Mouse (Mus musculus) midbrain, embryonic 14.5 days (tissue): ENCODE measurements around the gene Nup188. TPM values are rescaled to one million over a fixed set of nuclear protein-coding genes. Genes with fewer than 3 reads are reported as not detected.

ENCODE experiments used
- ATAC-seq: fragments of 200-750 bp; cut with Nextera tagmentation; 2 replicates; pipeline ENCODE4 v1.8.0; 2017; ENCODE audit warnings: moderate number of reproducible peaks, moderate library complexity; ENCODE audit not compliant: low FRiP score, low TSS enrichment
- DNase-seq: peaks from one replicate; pipeline ENCODE4 v3.0.0-alpha.2; 2015
- H3K27ac ChIP-seq: fragments of 300-500 bp; sonication (generic); replicated peaks from 2 replicates; pipeline ENCODE4 v1.5.1; 2014; ENCODE audit warnings: mild to moderate bottlenecking, low read depth, low read length, moderate library complexity
- H3K27me3 ChIP-seq: fragments of 300-500 bp; sonication (generic); 2 replicates; pipeline ENCODE4 v1.6.1; 2014; ENCODE audit warnings: low read length, control low read depth, mixed read lengths; ENCODE audit not compliant: control insufficient read depth, insufficient read depth
- H3K36me3 ChIP-seq: fragments of 300-500 bp; sonication (generic); 2 replicates; pipeline ENCODE4 v1.6.1; 2014; ENCODE audit warnings: low read length, control low read depth; ENCODE audit not compliant: control insufficient read depth, insufficient read depth
- H3K4me1 ChIP-seq: fragments of 300-500 bp; sonication (generic); 2 replicates; pipeline ENCODE4 v1.6.1; 2014; ENCODE audit warnings: mild to moderate bottlenecking, antibody characterized with exemption, low read length, control low read depth; ENCODE audit not compliant: control insufficient read depth, insufficient read depth
- H3K4me2 ChIP-seq: fragments of 300-500 bp; sonication (generic); 2 replicates; pipeline ENCODE4 v1.6.1; 2014; ENCODE audit warnings: mild to moderate bottlenecking, low read length, moderate library complexity
- H3K4me3 ChIP-seq: fragments of 300-500 bp; sonication (generic); replicated peaks from 2 replicates; pipeline ENCODE4 v1.5.1; 2014; ENCODE audit warnings: low read depth, low read length
- H3K9ac ChIP-seq: fragments of 300-500 bp; sonication (generic); replicated peaks from 2 replicates; pipeline ENCODE4 v1.6.1; 2014; ENCODE audit warnings: mild to moderate bottlenecking, low read length, moderate library complexity
- H3K9me3 ChIP-seq: fragments of 300-500 bp; sonication (generic); 2 replicates; pipeline ENCODE4 v1.6.1; 2016; ENCODE audit warnings: low read length, control low read depth, mixed read lengths; ENCODE audit not compliant: control insufficient read depth
- WGBS: fragments of 180-500 bp; shearing (Covaris S2); extraction: QIAGEN DNeasy Blood & Tissue Kit; methylation state at CpG from one replicate; pipeline ENCODE4 v1.1.7; 2014; 5-methylcytosine and 5-hydroxymethylcytosine counted together
- polyA plus RNA-seq: library from polyadenylated mRNA; unstranded; fragments of >200 nt; fragmentation: Nextera tagmentation; extraction: Ambion mirVana; gene quantifications from 2 replicates; pipeline ENCODE4 v1.2.1, GENCODE M21; 2014

Gene Nup188
- polyA plus RNA-seq, 1 experiment from 2014 or later, result 26.0 TPM

GRCm38 (mm10) chr2:30253809-30254208 is 32.4 kb upstream of the Nup188 start:
- Histone ChIP-seq H3K36me3 (peaks cover 79% of the 10 kb centered on the region), H3K4me1 (no peaks in the 10 kb centered on the region), H3K27ac (no peak overlapping the region), H3K9ac (no peak overlapping the region), H3K4me2 (no peak overlapping the region), H3K9me3 (no peaks in the 10 kb centered on the region), H3K27me3 (no peaks in the 10 kb centered on the region), H3K4me3 (no peak overlapping the region)
- no peak for DNase-seq
- 86% methylated on average over 5 of the region's 5 CpGs for WGBS
- no peak for ATAC-seq

DNA sequence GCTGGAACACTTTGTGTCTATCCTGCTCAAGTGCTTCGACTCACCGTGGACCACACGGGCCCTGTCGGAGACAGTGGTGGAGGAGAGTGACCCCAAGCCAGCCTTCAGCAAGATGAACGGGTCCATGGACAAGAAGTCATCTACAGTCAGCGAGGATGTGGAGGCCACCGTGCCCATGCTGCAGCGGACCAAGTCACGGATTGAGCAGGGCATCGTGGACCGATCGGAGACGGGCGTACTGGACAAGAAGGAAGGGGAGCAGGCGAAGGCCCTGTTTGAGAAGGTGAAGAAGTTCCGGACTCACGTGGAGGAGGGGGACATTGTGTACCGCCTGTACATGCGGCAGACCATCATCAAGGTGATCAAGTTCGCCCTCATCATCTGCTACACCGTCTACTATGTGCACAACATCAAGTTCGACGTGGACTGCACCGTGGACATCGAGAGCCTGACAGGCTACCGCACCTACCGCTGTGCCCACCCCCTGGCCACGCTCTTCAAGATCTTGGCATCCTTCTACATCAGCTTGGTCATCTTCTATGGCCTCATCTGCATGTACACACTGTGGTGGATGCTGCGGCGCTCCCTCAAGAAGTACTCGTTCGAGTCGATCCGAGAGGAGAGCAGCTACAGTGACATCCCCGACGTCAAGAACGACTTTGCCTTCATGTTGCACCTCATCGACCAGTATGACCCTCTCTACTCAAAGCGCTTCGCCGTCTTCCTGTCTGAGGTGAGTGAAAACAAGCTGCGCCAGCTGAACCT is 30.4 kb upstream of the Nup188 start:
- no peak overlapping the region for H3K9ac ChIP-seq
- no peak for ATAC-seq
- H3K27me3 ChIP-seq, result no peaks in the 10 kb centered on the region
- no peak overlapping the region for H3K4me3 ChIP-seq
- H3K27ac ChIP-seq, result no peak overlapping the region
- no peaks in the 10 kb centered on the region for H3K4me1 ChIP-seq
- H3K9me3 ChIP-seq, result no peaks in the 10 kb centered on the region
- 98% methylated on average over 42 of the region's 42 CpGs for WGBS
- peaks cover 81% of the 10 kb centered on the region for H3K36me3 ChIP-seq
- DNase-seq, result no peak
- H3K4me2 ChIP-seq, result no peak overlapping the region

DNA sequence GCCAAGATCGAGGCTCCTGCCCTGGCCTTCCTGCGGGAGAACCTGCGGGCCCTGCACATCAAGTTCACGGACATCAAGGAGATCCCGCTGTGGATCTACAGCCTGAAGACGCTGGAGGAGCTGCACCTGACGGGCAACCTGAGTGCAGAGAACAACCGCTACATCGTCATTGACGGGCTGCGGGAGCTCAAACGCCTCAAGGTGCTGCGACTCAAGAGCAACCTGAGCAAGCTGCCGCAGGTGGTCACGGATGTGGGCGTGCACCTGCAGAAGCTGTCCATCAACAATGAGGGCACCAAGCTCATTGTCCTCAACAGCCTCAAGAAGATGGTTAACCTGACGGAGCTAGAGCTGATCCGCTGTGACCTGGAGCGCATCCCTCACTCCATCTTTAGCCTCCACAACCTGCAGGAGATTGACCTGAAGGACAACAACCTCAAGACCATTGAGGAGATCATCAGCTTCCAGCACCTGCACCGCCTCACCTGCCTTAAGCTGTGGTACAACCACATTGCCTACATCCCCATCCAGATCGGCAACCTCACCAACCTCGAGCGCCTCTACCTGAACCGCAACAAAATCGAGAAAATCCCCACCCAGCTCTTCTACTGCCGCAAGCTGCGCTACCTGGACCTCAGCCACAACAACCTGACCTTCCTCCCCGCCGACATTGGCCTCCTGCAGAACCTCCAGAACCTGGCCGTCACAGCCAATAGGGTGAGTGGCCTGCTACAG is 29.4 kb upstream of the Nup188 start:
- Histone ChIP-seq H3K27me3 (no peaks in the 10 kb centered on the region), H3K36me3 (peaks cover 85% of the 10 kb centered on the region), H3K27ac (no peak overlapping the region), H3K4me3 (no peak overlapping the region), H3K4me2 (no peak overlapping the region), H3K9me3 (no peaks in the 10 kb centered on the region), H3K4me1 (no peaks in the 10 kb centered on the region), H3K9ac (no peak overlapping the region)
- DNase-seq (no peak), ATAC-seq (no peak)
- 96% methylated on average over 30 of the region's 30 CpGs for WGBS

GRCm38 (mm10) chr2:30257699-30258460 is 28.3 kb upstream of the Nup188 start:
- Histone ChIP-seq H3K27ac (no peak overlapping the region), H3K9ac (no peak overlapping the region), H3K27me3 (no peaks in the 10 kb centered on the region), H3K4me3 (no peak overlapping the region), H3K36me3 (peaks cover 84% of the 10 kb centered on the region), H3K4me1 (no peaks in the 10 kb centered on the region), H3K4me2 (no peak overlapping the region), H3K9me3 (no peaks in the 10 kb centered on the region)
- DNase-seq, result no peak
- WGBS, result 96% methylated on average over 7 of the region's 7 CpGs
- no peak for ATAC-seq

GRCm38 (mm10) chr2:30258600-30258999 is 27.6 kb upstream of the Nup188 start:
- no peaks in the 10 kb centered on the region for H3K9me3 ChIP-seq
- H3K4me1 ChIP-seq, result no peaks in the 10 kb centered on the region
- H3K9ac ChIP-seq, result no peak overlapping the region
- peaks cover 86% of the 10 kb centered on the region for H3K36me3 ChIP-seq
- DNase-seq, result no peak
- 95% methylated on average over 4 of the region's 4 CpGs for WGBS
- no peak overlapping the region for H3K4me3 ChIP-seq
- H3K27me3 ChIP-seq, result no peaks in the 10 kb centered on the region
- no peak overlapping the region for H3K27ac ChIP-seq
- no peak overlapping the region for H3K4me2 ChIP-seq
- ATAC-seq, result no peak

GRCm38 (mm10) chr2:30259131-30260064 is 26.8 kb upstream of the Nup188 start:
- DNase-seq, result no peak
- H3K4me1 ChIP-seq, result no peaks in the 10 kb centered on the region
- H3K4me2 ChIP-seq, result no peak overlapping the region
- H3K9me3 ChIP-seq, result no peaks in the 10 kb centered on the region
- no peak overlapping the region for H3K27ac ChIP-seq
- H3K27me3 ChIP-seq, result no peaks in the 10 kb centered on the region
- whole genome bisulfite sequencing, result 90% methylated on average over 15 of the region's 15 CpGs
- no peak overlapping the region for H3K4me3 ChIP-seq
- no peak for ATAC-seq
- no peak overlapping the region for H3K9ac ChIP-seq
- H3K36me3 ChIP-seq, result peaks cover 94% of the 10 kb centered on the region

GRCm38 (mm10) chr2:30261064-30261736 is 25.0 kb upstream of the Nup188 start:
- Histone ChIP-seq H3K4me1 (0 out of 2 replicates have a peak, but pooled peaks cover 8% of the 10 kb centered on the region), H3K27ac (no peak overlapping the region), H3K9ac (no peak overlapping the region), H3K27me3 (no peaks in the 10 kb centered on the region), H3K36me3 (peaks cover 87% of the 10 kb centered on the region), H3K4me2 (no peak overlapping the region), H3K9me3 (no peaks in the 10 kb centered on the region), H3K4me3 (no peak overlapping the region)
- DNase-seq (no peak), ATAC-seq (no peak)
- WGBS, result 87% methylated on average over 4 of the region's 4 CpGs
